Comparison of ENCODE assay signal across 24 mouse cellular contexts in the genomic region with DNA sequence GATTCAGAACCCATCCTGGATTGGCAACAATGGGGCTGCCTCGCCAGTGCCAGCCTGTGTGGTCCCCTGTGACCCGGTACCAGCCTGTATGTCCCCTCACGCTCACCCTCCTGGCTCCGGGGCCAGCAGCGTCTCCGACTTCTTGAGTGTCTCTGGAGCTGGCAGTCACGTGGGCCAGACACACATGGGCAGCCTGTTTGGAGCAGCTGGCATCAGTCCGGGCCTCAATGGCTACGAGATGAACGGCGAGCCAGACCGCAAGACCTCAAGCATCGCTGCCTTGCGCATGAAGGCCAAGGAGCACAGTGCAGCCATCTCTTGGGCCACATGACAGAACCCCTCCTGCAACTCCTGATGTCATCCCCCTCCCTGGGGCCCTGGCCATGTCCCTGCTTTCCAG. TPM values are rescaled to one million over a fixed set of nuclear protein-coding genes. Genes with fewer than 3 reads are reported as not detected.
A peak's percentile ranks its signal among the peaks of the same experiment; 100 is the strongest.
DNase-seq lines count a peak whose midpoint lies in the region; ATAC-seq and TF ChIP-seq lines count a peak whose summit lies in the region.
"Had no signal": no experiment of that assay in that cellular context is flagged by ENCODE, and none has a peak within 500 bp of the region (broad histone marks: within the 10 kb centered on the region; RNA-seq: fewer than 3 reads in every experiment).

No protein-coding gene starts in this region.

- 90% methylated on average over 14 of the region's 14 CpGs for WGBS in kidney, embryonic 15.5 days

- no peak for TF ChIP-seq CTCF in gastrocnemius, adult 2 months (IDR thresholded peaks at IDR 0.05)

- H3K4me2 ChIP-seq in kidney, embryonic 15.5 days = no peak overlapping the region
- H3K4me2 ChIP-seq: embryonic facial prominence, embryonic 12.5 days had no signal

- H3K27me3 ChIP-seq in kidney, embryonic 15.5 days = peaks cover 31% of the 10 kb centered on the region; the same call in 1 of the 2 replicates
- H3K27me3 ChIP-seq: embryonic facial prominence, embryonic 12.5 days had no signal

- no peak overlapping the region for H3K9ac ChIP-seq in kidney, embryonic 15.5 days
- H3K9ac ChIP-seq: embryonic facial prominence, embryonic 12.5 days had no signal

- H3K9me3 ChIP-seq in kidney, embryonic 15.5 days (replicated peaks) = no peaks in the 10 kb centered on the region
- H3K9me3 ChIP-seq: embryonic facial prominence, embryonic 12.5 days; heart, embryonic 10.5 days had no signal

- no peak overlapping the region for H3K4me3 ChIP-seq in gastrocnemius, adult 2 months
- H3K4me3 ChIP-seq in kidney, embryonic 15.5 days (replicated peaks) = no peak overlapping the region
- H3K4me3 ChIP-seq: embryonic facial prominence, embryonic 12.5 days; heart, embryonic 10.5 days had no signal

- intact Hi-C loops in gastrocnemius, adult 2 months (cut with DNase I) = no loop called here

- peaks cover 7% of the 10 kb centered on the region for H3K4me1 ChIP-seq in kidney, embryonic 15.5 days

- H3K27ac ChIP-seq in gastrocnemius, adult 2 months = no peak overlapping the region
- H3K27ac ChIP-seq in kidney, embryonic 15.5 days = no peak overlapping the region
- H3K27ac ChIP-seq: embryonic facial prominence, embryonic 12.5 days had no signal

- 0 out of 2 replicates have a peak, but pooled peaks have one; percentile 21 for ATAC-seq in kidney, embryonic 15.5 days (replicated peaks; ENCODE audit: low FRiP score)
- no peak for ATAC-seq in CD4-positive, CD25-positive, alpha-beta regulatory T cell, adult 4 months
- ATAC-seq: forebrain, embryonic 14.5 days; inflammation-experienced regulatory T-cells, adult 6 months; intestine, postnatal 0 days had no signal

- no peaks in the 10 kb centered on the region for H3K36me3 ChIP-seq in kidney, embryonic 15.5 days
- H3K36me3 ChIP-seq: heart, embryonic 10.5 days had no signal

- peak; percentile 65 to 73 for DNase-seq in cerebellum, postnatal 10 days
- DNase-seq in cerebellum, adult 18-20 months = no peak
- DNase-seq in gastrocnemius, adult 2 months = peak; percentile 10
- DNase-seq in gastrocnemius, postnatal 4 days (ENCODE audit: low spot score in 2 of 2) = no peak
- no peak for DNase-seq in kidney, postnatal 25 days
- DNase-seq: adrenal gland, postnatal 10 days; B cell, adult 2 months; cerebellum, adult 11 months; cerebellum, adult 9-11 months; embryo, embryonic 11 days; gastrocnemius, postnatal 36 days; heart, adult 18-20 months; heart, postnatal 10 days; heart, postnatal 4 days; kidney, adult 8-10 months had no signal

RNA-seq across cellular contexts. Expression of gene Alx4, which starts 35.0 kb away (rescaled TPM):
- total RNA-seq in gastrocnemius, adult 2 months (2021) = under 1 TPM; 0.08 to 0.67 TPM
- total RNA-seq in gastrocnemius, postnatal 4 days (2021) = under 1 TPM; 0.73 to 0.93 TPM
- polyA plus RNA-seq in kidney, embryonic 15.5 days (2015; fragmentation: Nextera tagmentation; extraction: Ambion mirVana) = 0.22 and 0.23 TPM in 2 replicates
- polyA plus RNA-seq in CD4-positive, CD25-positive, alpha-beta regulatory T cell, adult 4 months (2017; shearing (Covaris generic)) = not detected
- total RNA-seq: common myeloid progenitor, adult 5-6 weeks; MEL had no signal
- polyA plus RNA-seq: intestine, postnatal 0 days had no signal

Comparison
In these comparisons a context has a peak if more than half of its experiments do, and no peak if none do; other contexts are left out.
1. DNase-seq: peak in cerebellum, postnatal 10 days (2 of 2) and gastrocnemius, adult 2 months (single experiment); none in cerebellum, adult 18-20 months (0 of 2), gastrocnemius, postnatal 4 days (0 of 2) and kidney, postnatal 25 days (0 of 2).